Mouse (Mus musculus) forebrain, embryonic 10.5 days (tissue): ENCODE measurements around the gene Kif14. TPM values are rescaled to one million over a fixed set of nuclear protein-coding genes. Genes with fewer than 3 reads are reported as not detected.

Source experiments
- DNase-seq: peaks from one replicate; pipeline ENCODE4 v3.0.0-alpha.2; 2017; ENCODE audit warnings: low spot score; ENCODE audit errors: extremely low spot score
- H3K27ac ChIP-seq: fragments of 300-500 bp; sonication (generic); 2 replicates; pipeline ENCODE4 v1.5.1; 2016; ENCODE audit warnings: mild to moderate bottlenecking
- H3K27me3 ChIP-seq: fragments of 300-500 bp; sonication (generic); 2 replicates; pipeline ENCODE4 v1.6.1; 2016; ENCODE audit warnings: mild to moderate bottlenecking; ENCODE audit not compliant: poor library complexity, severe bottlenecking
- H3K36me3 ChIP-seq: fragments of 300-500 bp; sonication (generic); replicated peaks from 2 replicates; pipeline ENCODE4 v1.6.1; 2016; ENCODE audit warnings: mild to moderate bottlenecking, moderate library complexity
- H3K4me1 ChIP-seq: fragments of 300-500 bp; sonication (generic); 2 replicates; pipeline ENCODE4 v1.6.1; 2016
- H3K4me3 ChIP-seq: fragments of 300-500 bp; sonication (generic); 2 replicates; pipeline ENCODE4 v1.5.1; 2016; ENCODE audit warnings: mild to moderate bottlenecking, moderate library complexity
- H3K9me3 ChIP-seq: fragments of 300-500 bp; sonication (generic); 2 replicates; pipeline ENCODE4 v1.6.1; 2016; ENCODE audit warnings: mild to moderate bottlenecking, moderate library complexity
- WGBS: fragments of 180-500 bp; shearing (Covaris S2); methylation state at CpG from one replicate; pipeline ENCODE4 v1.1.7; 2016; 5-methylcytosine and 5-hydroxymethylcytosine counted together
- polyA plus RNA-seq: library from polyadenylated mRNA; unstranded; fragments of >200 nt; fragmentation: Nextera tagmentation; extraction: Ambion mirVana; gene quantifications from 2 replicates; pipeline ENCODE4 v1.2.1, GENCODE M21; 2016

Kif14 gene
- polyA plus RNA-seq, 1 experiment from 2014 or later = 10.0 TPM

- Histone ChIP-seq H3K27me3 (peaks cover 25% of the 10 kb centered on the region), H3K36me3 (no peaks in the 10 kb centered on the region), H3K9me3 (no peaks in the 10 kb centered on the region), H3K4me1 (peaks cover 32% of the 10 kb centered on the region), H3K27ac (no peak overlapping the region), H3K4me3 (no peak overlapping the region)
- WGBS = 90% methylated on average over 5 of the region's 5 CpGs
- no peak for DNase-seq
Observed at GRCm38 (mm10) chr1:136566386-136566785, 100.2 kb downstream of the Kif14 start.

DNA sequence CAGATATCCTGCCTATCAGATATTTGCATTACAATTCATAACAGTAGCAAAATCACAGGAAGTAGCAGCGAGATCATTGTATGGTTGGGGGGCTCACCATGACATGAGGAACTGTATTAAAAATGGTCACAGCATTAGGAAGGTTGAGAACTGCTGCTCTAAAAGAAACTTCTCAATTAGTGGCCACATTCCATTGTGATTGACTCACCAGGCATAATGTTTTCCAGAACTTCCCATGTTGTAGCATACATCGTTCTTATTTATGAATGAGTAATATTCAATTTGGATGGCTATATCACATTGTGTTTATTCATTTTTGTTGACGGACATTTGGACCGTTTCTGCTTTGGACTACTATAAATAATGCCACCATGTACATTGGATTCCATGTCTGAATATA lies 101.5 kb downstream of the Kif14 start:
- Histone ChIP-seq H3K4me3 (no peak overlapping the region), H3K36me3 (no peaks in the 10 kb centered on the region), H3K27ac (no peak overlapping the region), H3K9me3 (no peaks in the 10 kb centered on the region), H3K4me1 (peaks cover 20% of the 10 kb centered on the region), H3K27me3 (peaks cover 25% of the 10 kb centered on the region)
- DNase-seq = no peak
- 92% methylated on average over 4 of the region's 4 CpGs for WGBS

DNA sequence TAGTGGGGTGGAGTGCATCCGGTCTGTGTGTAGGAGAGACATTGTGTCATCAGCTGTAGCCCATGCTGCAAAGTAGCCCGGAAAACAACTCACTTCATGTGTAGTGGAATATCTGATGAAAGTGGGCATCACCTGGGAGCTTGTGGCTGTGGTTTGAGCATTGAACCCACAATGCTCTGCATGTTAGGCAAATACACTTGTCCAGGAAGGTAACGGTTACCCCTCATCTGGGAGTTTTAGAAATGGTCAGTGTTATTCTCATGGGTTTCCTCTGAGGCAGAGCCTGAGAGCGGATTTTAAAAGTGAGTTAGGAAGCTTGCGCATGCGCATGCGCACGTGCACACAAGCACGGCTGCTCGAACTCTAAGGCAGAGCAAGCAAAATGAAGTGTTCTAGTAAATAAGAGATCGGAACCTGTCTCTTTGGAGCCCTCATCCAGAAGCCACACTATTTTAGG lies 102.6 kb downstream of the Kif14 start:
- Histone ChIP-seq H3K27ac (no peak overlapping the region), H3K36me3 (no peaks in the 10 kb centered on the region), H3K4me1 (peaks cover 11% of the 10 kb centered on the region), H3K9me3 (no peaks in the 10 kb centered on the region), H3K27me3 (peaks cover 25% of the 10 kb centered on the region), H3K4me3 (no peak overlapping the region)
- 94% methylated on average over 11 of the region's 11 CpGs for WGBS
- DNase-seq = no peak

DNA sequence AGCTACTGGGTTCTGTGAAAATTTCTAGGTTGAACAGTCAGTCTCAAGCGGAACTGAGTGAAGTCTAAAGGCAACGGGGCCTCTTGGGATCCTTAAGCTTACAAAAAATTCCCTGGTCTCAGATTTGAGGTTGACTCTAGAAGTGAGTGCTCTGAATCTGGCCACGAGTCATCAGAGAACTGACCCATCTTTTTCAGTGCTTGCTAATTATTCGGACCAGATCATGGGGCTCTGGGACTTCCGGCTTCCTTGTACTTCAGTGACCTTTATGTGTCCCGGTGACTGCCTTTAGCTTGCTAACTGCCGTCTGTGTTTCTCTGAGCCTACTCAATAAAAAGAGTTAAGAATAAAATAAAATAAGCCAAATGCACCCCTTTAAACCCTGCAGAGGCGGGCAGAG lies 103.1 kb downstream of the Kif14 start:
- H3K27me3 ChIP-seq = peaks cover 25% of the 10 kb centered on the region
- 88% methylated on average over 8 of the region's 8 CpGs for WGBS
- no peaks in the 10 kb centered on the region for H3K36me3 ChIP-seq
- no peak overlapping the region for H3K4me3 ChIP-seq
- H3K4me1 ChIP-seq = peaks cover 11% of the 10 kb centered on the region
- no peak overlapping the region for H3K27ac ChIP-seq
- no peaks in the 10 kb centered on the region for H3K9me3 ChIP-seq
- no peak for DNase-seq

DNA sequence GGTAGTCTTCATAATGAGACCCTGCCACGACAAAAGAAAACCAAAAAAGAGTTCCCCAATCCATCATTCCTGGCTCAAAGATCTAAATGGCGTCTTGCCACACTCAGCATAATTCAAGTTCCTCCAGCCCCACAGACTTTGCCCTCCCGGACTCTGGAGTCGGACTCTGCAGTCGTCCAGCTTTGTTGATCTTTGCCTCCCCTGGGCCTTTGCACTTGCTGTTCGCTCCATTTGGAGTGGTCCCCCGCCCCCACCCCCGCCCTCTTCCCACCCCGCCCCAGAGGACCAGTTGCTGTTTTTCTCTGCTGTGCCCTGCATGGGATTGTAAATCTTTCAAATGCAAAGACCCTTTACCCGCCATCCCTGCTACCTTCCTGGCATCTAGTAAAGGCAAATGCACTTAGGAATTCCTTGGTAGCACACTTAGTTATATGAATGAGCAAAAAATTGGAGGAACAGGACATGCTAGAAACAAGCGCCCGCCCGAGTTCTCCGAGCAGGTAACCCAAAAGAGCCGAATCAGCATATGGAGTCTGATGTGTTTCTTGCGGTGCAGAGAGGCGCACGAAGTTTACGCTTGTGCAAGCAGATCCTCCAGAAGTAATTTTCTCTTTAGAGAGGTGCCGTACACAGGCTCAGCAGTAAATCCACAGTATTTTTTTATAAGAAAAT lies 103.6 kb downstream of the Kif14 start:
- peak overlapping the region; percentile 62 for H3K27ac ChIP-seq
- H3K27me3 ChIP-seq = peaks cover 25% of the 10 kb centered on the region
- no peaks in the 10 kb centered on the region for H3K36me3 ChIP-seq
- H3K9me3 ChIP-seq = no peaks in the 10 kb centered on the region
- H3K4me3 ChIP-seq = peak overlapping the region; percentile 38
- 42% methylated on average over 20 of the region's 20 CpGs for WGBS
- H3K4me1 ChIP-seq = peaks cover 11% of the 10 kb centered on the region
- DNase-seq = no peak

- 8% methylated on average over 13 of the region's 13 CpGs for WGBS
- peak overlapping the region; percentile 62 for H3K27ac ChIP-seq
Observed at GRCm38 (mm10) chr1:136570298-136570653, 104.1 kb downstream of the Kif14 start.

GRCm38 (mm10) chr1:136570976-136571375 lies 104.8 kb downstream of the Kif14 start:
- Histone ChIP-seq H3K27ac (no peak overlapping the region), H3K27me3 (peaks cover 21% of the 10 kb centered on the region), H3K36me3 (no peaks in the 10 kb centered on the region), H3K4me1 (peaks cover 11% of the 10 kb centered on the region), H3K9me3 (no peaks in the 10 kb centered on the region), H3K4me3 (no peak overlapping the region)
- no peak for DNase-seq
- WGBS = 79% methylated on average over 9 of the region's 9 CpGs

More at GRCm38 (mm10) chr1:136570298-136570653, 104.1 kb downstream of the Kif14 start:
- H3K27me3 ChIP-seq = peaks cover 21% of the 10 kb centered on the region
- no peaks in the 10 kb centered on the region for H3K36me3 ChIP-seq
- peak overlapping the region; percentile 38 for H3K4me3 ChIP-seq
- peak; percentile 37 for DNase-seq
- H3K9me3 ChIP-seq = no peaks in the 10 kb centered on the region
- peaks cover 11% of the 10 kb centered on the region for H3K4me1 ChIP-seq

DNA sequence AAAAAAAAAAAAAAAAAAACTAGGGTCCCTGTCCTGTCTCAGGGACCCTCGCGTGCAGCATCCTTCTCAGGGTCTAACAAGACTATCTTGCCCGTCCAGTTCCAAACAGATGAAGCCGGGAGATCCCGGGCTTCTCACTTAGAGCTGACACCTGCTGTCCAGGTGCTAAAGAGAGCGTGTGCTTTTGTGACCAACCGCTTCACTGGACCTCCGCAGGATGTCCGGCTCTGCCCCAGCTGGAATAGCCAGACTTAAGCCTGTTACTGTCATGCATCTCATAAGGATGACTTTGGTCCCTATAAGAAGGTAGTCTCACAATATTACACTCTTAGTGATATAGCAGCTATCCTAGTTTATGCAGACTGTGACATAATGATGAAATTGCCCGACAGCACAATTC lies 105.4 kb downstream of the Kif14 start:
- Histone ChIP-seq H3K36me3 (no peaks in the 10 kb centered on the region), H3K27ac (no peak overlapping the region), H3K9me3 (no peaks in the 10 kb centered on the region), H3K4me3 (no peak overlapping the region), H3K27me3 (peaks cover 21% of the 10 kb centered on the region), H3K4me1 (peaks cover 11% of the 10 kb centered on the region)
- no peak for DNase-seq
- 88% methylated on average over 10 of the region's 10 CpGs for WGBS

DNA sequence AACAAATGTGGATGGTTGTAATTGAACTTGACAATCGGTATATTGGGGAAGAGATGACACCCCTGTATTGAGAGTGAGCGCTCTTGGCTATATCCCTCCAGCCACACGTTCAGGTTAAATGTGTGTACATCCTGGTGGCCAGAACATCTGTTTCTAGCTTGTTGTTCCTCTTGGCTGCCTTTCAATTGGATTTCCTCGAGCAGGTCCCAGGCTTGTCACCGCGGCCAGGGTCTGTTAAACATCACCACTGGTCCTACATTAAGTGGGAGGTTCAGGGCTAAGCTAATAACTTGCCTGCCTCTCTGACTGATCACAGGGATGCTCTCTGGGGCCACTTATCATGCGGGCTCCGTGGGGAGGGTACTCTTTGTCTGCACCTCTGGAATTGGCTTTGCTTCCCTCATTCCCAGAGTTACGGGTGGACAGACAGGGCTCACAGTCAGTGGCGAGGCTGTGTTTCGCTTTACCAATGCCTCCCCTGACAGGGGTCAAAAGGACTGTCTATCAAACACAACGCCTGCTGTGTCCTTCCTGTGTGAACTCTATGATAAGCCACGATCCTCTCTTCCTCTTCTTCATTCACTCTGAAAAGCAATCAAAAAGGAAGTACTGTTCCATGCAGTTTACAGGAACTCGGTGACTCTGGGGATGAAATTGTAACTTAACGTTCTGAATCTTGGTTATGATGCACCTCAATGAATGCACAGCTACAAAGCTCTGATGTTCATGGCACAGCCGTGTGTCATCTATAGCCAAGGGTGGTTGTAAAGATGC lies 111.9 kb downstream of the Kif14 start:
- Histone ChIP-seq H3K4me1 (peaks cover 13% of the 10 kb centered on the region), H3K36me3 (no peaks in the 10 kb centered on the region), H3K9me3 (no peaks in the 10 kb centered on the region), H3K4me3 (no peak overlapping the region), H3K27ac (no peak overlapping the region; the same call in 1 of the 2 replicates), H3K27me3 (peaks cover 35% of the 10 kb centered on the region)
- 51% methylated on average over 16 of the region's 16 CpGs for WGBS
- DNase-seq = no peak

DNA sequence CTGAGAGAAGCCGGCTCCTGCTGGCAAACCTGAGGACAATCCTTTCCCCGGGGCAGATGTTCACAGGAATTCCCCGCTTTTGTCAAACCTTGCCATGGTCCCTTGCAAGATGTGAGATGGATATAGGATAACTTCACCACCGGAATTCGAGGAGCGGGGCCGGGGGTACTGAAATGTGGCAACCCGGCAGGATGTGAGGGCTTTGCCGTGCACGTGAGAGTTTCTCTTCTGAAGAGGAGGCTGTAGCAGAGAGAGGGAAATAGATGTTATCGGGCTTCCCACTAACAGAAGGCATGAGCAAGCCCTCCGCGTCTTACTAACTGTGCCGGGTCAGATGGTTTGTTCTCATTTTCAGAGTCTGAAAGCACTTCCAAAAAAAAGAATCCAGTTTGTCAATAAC lies 113.2 kb downstream of the Kif14 start:
- Histone ChIP-seq H3K9me3 (no peaks in the 10 kb centered on the region), H3K27me3 (peaks cover 36% of the 10 kb centered on the region), H3K4me3 (no peak overlapping the region), H3K27ac (no peak overlapping the region), H3K36me3 (no peaks in the 10 kb centered on the region), H3K4me1 (peaks cover 20% of the 10 kb centered on the region)
- WGBS = 83% methylated on average over 14 of the region's 14 CpGs
- no peak for DNase-seq

DNA sequence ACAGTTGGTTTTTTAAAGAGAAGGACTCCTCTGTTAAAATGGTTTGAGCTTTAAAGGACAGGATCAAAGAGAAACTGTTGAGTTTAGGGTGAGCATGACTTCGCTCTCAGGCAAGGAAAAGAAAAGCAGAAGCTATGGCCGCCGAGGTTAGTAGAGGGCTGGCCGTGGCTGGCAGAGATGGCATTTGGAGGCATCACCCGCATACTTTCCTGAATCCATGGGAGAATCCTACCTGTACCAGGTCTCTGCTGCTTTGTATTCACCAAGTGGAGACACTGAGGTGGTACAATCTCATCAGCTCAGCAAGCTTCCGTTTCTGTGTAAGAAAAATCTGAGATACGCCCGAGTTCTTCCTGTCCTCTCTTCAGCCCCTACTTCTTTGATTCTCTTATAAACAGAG lies 114.1 kb downstream of the Kif14 start:
- WGBS = 92% methylated on average over 8 of the region's 8 CpGs
- H3K27ac ChIP-seq = no peak overlapping the region
- DNase-seq = no peak

More for the DNA sequence above, 114.1 kb downstream of the Kif14 start:
- Histone ChIP-seq H3K27me3 (peaks cover 38% of the 10 kb centered on the region), H3K36me3 (no peaks in the 10 kb centered on the region), H3K4me1 (peaks cover 22% of the 10 kb centered on the region), H3K9me3 (no peaks in the 10 kb centered on the region), H3K4me3 (no peak overlapping the region)
